Mouse (Mus musculus): ENCODE results near the gene 1700003E16Rik. TPM values are rescaled to one million over a fixed set of nuclear protein-coding genes. Genes with fewer than 3 reads are reported as not detected.

Gene 1700003E16Rik
- total RNA-seq (2021) = 10 to 100 TPM; 22.1 to 25.0 TPM

DNA sequence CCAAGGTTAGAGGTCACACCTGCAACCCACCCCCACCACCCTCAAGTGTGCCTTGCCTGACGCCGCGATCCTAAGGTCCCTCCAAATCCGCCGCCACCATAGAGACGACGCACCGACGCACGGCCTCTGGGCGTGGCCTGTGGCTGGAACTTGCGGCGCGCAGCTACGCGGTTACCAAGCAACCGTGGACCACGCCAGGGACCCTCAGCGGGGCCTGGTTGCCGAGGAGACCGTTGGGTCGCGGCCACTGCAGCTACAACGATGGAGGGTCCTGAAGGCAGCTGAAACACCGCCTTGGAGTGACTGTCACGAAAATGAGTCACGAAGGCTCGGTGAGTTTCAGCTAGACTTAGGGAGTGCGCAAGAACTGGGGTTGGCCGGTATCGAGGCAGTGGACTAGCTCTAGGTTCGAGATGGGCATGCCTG, at the start of gene 1700003E16Rik, which contains the start of gene Wdr54:
TSS of gene 1700003E16Rik (plus strand) at position 146 of the 426 bp plus-strand sequence.
TSS of gene Wdr54 (minus strand) at position 139 of the 426 bp plus-strand sequence.
- peak; percentile 61 to 71 for DNase-seq (ENCODE audit: extremely low spot score in 1 of 2, low spot score in 1 of 2)

DNA sequence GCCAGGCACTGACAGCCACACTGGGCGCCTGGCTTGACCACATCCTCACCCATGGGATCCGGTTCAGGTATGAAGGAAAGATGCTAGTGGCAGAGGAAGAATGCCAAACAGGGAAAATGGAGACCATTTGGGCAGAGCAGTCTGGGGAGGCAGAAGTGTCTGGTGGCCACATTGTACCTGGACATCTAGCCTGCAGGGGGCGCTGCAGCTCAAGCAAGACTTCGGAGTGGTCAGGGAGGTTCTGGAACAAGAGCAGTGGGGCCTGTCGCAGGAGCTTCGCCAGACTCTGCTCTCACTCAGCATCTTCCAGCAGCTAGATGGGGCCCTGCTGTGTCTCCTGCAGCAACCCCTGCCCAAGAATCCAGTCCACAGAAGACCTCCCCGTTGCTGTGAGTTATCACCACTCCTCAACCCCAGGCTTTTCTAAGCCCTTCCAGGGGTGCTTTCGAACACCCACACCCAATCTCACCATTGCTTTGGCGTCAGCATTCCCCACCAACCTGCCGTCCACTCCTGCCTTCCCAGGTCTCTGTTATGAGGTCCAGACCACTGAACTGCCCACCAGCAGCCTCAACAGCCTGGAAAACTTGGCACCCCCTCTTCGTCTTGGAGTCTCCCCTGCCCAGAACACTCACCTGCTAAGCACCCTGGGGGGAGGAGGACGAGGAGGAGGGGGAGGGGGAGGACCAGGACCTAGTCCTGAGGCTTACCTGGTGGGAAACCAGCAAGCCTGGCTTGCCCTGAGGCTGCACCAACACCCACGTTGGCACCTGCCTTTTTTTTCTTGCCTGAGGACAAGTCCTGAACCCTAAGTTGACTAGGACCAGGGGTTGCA, 48.4 kb upstream of the 1700003E16Rik start:
- peak; percentile 60 to 70 for DNase-seq (ENCODE audit: extremely low spot score in 1 of 2, low spot score in 1 of 2)

DNA sequence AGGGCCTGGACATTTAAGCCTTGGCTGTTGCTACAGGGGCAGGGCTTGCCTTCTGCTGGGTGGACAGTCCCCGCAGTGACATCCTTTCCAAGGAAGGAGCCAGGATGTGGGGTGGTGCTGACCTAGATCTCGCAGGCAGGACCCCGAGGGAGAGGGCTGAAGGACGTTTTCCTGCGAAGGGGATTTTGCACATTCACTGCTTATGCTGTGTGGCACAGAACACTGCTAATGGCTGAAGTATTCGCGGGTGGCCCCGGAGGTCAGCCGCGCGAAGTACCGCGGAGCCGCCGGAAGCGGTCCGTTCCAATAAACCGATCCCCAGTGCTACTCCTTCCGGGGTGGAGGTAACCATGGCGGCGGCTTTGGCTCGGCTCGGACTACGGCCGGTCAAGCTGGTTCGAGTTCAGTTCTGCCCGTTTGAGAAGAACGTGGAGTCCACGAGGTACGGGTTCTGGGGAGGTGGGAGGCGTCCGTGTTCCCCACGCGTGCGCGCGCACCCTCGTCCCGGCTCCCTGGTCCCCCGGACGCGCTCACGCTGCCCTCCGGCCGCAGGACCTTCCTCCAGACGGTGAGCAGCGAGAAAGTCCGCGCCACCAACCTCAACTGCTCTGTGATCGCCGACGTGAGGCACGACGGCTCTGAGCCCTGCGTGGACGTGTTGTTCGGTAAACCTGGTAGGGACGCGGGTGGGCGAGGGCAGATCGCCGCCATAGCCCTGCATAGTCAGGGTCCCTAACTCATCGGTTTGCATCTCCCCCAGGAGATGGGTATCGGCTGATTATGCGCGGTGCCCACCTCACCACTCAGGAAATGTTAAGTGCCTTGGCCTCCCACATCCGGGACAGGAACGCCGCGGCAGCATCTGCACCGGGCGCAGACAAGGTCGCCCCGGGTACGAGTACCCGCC, 47.2 kb upstream of the 1700003E16Rik start, which contains the start of gene Mrpl53:
TSS of gene Mrpl53 (plus strand) at position 279 of the 907 bp plus-strand sequence.
- DNase-seq (ENCODE audit: extremely low spot score in 1 of 2, low spot score in 1 of 2) = peak; percentile 76 to 82

DNA sequence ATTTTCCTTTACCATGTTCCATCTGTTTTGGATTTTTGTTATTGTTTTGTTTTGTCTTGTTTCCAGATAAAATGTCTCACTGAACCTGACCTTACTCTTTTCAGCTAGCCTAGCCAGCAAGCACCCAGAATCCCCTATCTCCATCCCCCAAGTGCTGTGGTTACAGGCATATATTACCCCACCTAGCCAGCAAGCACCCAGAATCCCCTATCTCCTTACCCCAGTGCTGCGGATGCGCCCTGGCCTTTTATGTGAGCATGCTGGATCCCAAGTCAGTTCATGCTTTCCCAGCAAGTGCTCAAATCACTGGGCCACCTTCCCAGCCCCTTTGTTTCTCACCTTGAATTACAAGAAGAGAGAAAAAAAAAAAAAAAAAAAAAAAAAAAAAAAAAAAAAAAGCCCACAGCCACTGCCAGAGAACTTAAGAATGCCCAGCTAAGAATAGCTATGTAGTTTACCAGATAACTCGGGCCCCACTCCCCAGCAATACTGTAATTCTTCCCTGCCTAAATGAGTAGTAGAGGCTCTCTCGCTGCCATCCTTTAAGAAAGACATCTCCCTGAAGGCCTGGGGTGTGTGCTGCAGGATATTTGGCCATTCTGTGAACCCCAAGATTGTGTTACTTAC, 44.6 kb upstream of the 1700003E16Rik start:
- no peak for DNase-seq (ENCODE audit: extremely low spot score in 1 of 2, low spot score in 1 of 2)

DNA sequence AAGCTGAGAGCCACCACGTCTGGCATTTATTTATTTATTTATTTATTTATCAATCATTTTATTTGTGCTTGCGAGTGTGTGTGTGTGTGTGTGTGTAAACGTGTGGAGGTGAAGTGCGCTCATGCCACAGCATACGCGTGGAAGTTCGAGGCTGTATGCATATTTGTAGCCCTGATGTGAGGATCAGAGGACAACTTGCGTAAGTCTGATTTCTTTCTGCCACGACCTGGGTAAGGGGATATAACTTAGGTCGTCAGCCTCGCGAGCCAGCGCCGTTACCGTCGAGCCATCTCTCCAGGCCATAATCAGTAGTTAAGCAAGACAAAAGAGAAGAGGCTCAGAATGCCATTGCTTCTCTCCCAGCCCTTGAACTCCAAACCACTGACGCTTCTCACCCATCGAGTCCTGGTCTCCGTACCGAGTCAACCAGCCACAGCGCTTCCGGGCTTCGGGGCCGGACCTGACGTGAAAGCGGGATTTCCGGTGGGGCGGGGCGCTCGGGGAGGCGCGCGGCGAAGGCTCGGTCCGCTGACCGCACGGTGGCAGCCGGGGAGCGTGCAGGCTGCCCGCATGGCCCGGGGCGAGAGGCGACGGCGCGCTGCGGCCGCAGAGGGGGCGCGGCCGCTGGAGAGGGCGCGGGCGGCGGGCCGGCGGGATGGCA, 41.1 kb upstream of the 1700003E16Rik start, which contains the start of gene Mogs:
TSS of gene Mogs (plus strand) at position 486 of the 661 bp plus-strand sequence.
- DNase-seq (ENCODE audit: extremely low spot score in 1 of 2, low spot score in 1 of 2) = peak; percentile 85 to 88

DNA sequence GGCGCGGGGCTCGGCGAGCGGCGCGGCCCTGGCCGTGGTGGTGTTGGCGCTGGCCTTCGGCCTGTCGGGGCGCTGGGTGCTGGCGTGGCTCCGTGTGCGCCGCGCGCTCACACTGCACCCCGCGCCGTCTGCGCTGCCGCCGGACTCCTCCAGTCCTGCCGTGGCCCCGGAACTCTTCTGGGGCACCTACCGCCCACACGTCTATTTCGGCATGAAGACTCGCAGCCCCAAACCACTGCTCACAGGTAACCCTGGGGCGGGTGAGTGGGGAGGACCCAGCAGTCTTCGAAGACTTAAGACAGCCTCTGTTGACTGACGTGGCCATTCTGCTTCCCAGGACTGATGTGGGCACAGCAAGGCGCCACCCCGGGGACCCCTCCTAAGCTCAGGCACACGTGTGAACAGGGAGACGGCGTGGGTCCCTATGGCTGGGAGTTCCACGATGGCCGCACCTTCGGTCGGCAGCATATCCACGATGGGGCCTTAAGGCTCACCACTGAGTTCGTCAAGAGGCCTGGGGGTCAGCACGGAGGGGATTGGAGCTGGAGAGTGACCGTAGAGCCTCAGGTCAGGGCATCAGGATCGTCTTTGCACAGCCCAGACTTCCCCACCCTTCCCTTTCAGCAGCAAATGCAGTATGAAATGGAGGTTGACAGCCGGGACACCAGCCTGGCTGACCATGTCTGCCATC, 40.4 kb upstream of the 1700003E16Rik start:
- DNase-seq (ENCODE audit: extremely low spot score in 1 of 2, low spot score in 1 of 2) = no peak

DNA sequence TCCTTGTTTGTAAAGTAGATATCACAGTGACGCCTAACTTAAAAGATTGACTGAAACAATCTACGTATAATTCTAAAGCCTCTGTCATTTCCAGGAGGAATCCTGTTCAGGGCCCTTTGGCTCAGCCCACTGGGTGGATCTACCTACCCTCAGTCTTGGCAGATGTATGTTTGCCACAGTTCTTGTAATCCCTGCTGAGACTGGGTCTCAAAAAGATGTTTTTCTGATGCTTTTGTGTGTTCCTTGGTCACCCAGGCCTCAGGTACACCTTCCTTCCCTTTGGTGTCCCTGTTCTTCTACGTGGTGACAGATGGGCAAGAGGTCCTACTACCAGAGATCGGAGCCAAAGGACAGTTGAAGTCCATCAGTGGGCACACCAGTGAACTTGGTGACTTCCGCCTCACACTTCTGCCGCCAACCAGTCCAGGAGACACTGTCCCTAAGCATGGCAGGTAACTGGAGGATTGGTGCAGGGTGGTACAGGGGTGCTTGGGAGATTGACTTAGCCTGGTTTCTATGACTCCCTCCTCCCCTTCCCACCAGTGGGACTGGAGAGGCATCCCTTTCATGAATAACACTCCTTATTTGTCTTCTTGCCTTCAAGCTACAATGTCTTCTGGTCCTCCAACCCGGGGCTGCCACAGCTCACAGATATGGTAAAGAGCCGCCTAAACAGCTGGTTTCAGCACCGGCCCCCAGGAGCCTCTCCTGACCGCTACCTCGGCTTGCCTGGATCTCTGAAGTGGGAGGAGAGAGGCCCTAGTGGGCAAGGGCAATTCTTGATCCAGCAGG, 39.6 kb upstream of the 1700003E16Rik start:
- DNase-seq (ENCODE audit: extremely low spot score in 1 of 2, low spot score in 1 of 2) = no peak

DNA sequence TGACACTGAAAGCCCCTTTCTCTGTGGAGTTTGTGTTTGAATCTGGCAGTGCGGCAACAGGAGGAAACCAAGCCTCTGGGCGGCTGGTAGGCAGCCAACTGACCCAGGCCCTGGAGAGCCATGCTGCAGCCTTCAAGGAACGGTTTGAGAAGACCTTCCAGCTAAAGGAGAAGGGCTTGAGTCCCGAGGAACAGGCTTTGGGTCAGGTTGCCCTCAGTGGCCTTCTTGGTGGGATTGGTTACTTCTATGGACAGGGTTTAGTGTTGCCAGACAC, 39.1 kb upstream of the 1700003E16Rik start:
- no peak for DNase-seq (ENCODE audit: extremely low spot score in 1 of 2, low spot score in 1 of 2)

DNA sequence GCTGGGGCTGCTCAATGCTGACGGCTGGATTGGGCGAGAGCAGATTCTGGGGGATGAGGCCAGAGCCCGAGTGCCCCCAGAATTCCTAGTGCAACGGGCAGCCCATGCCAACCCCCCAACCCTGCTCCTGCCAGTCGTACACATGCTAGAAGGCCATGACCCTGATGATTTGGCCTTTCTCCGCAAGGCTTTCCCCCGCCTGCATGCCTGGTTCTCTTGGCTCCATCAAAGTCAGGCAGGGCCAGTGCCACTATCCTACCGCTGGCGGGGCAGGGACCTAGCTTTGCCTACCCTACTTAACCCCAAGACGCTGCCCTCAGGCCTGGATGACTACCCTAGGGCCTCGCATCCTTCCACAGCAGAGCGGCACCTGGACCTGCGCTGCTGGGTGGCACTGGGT, 38.6 kb upstream of the 1700003E16Rik start:
- no peak for DNase-seq (ENCODE audit: extremely low spot score in 1 of 2, low spot score in 1 of 2)

DNA sequence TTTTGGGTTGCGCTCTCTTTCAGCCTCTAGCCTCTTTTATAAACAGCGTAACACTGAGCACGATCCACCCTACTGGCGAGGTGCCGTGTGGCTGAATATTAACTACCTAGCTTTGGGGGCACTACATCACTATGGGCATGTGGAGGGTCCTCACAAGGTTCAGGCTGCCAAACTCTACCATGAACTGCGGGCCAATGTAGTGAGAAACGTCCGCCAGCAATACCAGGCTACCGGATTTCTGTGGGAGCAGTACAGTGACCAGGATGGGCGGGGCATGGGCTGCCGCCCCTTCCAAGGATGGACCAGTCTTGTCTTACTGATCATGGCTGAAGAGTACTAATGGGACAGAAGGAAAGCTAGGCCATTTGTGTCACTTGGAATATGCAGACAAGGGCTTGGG, 37.8 kb upstream of the 1700003E16Rik start:
- no peak for DNase-seq (ENCODE audit: extremely low spot score in 1 of 2, low spot score in 1 of 2)

DNA sequence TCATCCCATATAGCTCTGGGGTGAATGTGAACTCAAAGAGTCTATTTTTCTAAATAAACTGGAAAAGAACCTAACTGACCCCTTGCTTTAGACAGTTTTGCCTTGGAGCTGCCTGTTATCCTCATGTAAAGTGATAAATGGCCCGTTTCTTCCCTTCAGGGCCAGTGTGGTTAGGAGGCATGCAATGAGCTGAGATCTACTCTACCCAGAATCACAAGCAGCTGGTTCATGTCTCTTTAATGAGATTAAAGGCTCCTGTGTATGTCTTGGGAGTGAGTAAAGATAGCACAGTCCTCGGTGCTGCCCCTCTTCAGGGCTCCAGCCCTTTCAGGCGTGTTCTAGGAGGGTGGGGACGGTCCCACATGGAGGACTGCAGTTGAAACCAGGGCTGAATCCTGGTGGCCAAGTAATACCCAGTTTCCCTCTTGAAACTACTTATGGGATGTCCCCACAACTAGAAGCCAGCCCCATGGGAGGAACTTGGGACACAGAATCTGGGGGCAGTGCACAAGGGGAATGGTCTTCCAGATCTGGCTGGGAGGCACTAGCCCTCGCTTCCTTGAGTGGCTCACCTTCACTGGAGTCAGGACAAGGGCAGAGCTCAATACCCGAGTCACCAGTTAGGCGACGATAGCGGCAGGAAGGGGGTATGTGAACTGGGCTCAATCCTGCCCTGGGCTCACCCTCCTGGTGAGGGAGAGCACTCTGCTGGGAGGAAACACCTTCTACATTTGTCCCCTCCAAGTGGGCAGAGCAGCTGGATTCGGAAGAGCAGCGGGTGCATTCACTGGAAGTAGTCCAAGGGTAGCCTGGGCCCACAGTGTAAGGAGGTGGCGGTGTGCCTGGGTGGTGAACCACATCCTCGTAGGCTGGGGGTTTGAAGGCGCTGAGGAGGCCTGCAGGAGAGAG, 37.1 kb upstream of the 1700003E16Rik start:
- no peak for DNase-seq (ENCODE audit: extremely low spot score in 1 of 2, low spot score in 1 of 2)

DNA sequence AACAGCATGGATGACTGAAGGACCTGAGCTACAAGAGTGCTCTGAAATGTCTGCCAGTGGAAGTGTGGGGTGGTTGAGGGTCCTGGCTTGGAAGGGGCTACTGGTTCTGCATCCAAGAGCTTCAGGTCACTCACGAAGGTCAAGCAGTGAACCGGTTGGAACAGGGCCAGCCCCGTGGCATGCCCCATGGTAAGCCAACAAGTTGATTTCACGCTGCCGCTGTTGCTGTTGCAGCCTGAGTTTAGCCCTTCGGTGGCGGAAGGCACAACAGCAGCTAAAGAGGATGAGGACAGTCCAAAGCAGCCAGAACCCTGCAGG, 36.5 kb upstream of the 1700003E16Rik start:
- DNase-seq (ENCODE audit: extremely low spot score in 1 of 2, low spot score in 1 of 2) = no peak

DNA sequence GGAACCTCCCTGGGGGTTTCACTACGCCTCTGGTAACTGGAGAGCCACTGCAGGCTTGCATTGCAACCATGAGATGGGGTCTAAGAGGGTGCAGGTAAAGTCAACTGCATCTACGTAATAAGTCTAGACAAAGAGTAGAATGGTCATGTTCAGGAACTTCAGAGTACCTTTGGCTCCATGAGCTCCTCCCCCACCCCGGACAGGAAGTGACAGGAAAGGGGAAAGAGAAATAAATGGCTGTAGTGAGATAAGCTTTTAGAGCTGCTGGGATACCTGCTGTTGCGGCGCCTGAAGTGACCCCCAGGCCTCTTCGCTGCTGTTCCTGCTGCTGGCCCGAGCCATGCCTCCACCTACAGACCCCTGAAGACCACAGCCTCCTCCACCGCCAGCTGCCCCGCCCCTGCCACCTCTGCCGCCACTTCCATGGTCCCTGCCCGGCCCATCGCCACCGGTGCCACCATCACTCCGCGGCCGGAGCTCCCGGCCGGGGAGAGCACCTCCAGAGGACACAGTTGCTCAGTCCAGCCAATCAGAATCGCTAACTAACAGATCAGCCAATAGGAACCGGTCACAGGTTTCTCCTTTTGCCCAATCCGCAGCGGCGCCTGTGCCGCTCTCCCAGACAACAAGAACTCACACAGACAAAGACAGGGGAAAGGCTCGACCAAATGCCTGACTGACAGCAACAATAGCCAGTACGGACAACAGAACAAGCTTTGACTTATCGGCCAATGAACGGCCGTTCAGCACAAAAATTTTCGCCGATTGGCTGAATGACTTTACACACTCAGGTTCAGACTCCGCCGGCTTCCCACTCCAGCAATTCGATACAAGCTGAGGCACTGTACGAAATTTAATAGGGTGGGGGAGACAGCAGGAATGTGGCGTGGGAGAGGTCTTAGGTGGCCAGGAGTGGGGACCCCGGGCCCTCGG, 35.0 kb upstream of the 1700003E16Rik start, which contains the start of gene Wbp1:
TSS of gene Wbp1 (minus strand) at position 630 of the 933 bp plus-strand sequence.
- peak; percentile 72 to 80 for DNase-seq (ENCODE audit: extremely low spot score in 1 of 2, low spot score in 1 of 2)

DNA sequence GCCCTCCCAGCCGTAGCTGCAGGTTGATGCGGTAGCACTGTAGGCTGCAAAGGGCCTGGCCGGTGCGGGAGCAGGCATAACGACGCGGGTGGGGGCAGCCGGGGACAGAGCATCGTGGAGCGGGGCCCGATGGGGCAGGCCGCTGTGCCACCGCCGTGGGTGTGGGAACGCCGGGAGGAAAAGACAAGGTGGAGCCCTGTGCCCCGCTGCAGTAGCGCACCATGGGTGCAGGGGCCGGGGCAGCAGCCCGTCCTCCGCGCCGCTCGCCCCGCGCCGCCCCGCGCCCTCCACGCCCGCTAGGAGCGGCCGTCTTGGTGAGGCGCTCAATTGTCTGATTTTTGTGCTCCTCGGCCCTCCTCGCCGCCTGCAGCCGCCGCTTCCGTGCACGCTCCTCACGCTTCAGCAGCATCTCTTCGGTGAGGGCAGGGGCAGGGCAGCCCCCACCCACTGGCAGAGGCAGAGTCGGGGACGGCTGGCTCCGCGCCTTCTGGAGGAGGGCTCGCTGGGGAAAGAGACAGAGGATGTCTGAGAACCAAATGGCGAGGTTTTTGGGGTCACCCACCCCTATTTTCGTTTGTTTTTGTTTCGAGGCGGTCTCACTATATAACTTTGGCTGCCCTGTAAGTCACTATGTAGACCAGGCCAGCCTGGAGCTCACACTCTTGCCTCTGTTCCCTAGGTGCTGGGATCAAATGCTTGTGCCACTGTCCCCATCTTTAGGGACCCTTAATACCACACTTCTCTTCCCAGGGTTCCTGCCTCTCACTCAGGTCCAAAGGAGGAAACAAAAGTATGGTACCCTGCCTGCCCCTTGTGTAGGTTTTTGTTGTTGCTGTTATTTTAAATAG, 34.1 kb upstream of the 1700003E16Rik start:
- peak in 1 of 2 experiments; percentile 4 for DNase-seq (ENCODE audit: extremely low spot score in 1 of 2, low spot score in 1 of 2)

DNA sequence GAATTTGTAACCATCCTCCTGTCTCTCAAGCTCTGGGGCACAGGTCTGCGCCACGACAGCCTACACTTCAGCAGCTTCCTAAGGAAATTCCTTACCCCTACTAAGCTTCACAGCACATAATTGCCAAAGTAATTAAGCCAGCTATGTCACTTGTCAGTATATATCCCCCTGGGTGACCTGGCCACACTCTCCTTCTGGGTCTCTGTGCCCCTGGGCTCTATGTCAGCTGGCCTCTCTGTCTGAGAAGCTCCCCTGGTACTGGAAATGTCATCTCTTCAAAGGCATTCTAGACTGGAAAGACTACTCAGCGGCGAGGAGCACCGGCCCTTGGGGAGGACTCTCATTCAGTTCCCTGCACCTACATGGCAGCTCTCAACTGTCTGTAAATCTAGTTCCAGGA, 33.2 kb upstream of the 1700003E16Rik start:
- DNase-seq (ENCODE audit: extremely low spot score in 1 of 2, low spot score in 1 of 2) = no peak

DNA sequence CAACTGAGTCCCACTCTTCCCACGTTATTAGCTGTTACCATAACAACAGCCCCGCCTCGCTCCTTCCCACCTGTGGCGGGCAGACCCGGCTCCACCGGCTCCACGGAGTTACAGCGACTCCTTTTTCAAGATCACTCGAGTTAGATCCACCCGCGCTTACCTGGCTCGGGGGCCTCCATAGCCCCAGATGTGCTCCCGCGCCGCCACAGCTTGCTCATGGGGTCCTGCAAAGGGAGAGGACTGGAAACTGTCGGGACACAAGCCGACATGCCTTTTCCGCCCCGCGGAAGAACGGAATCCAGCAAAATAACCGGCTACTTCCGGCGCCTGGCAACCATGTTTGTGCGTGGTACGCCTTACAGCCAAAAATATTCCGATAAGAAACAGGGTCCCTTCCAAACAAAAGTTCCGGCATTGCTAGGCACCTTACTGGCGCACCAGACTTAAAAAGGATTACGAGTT, 31.3 kb upstream of the 1700003E16Rik start:
- DNase-seq (ENCODE audit: extremely low spot score in 1 of 2, low spot score in 1 of 2) = peak; percentile 77 to 81
